ENCODE assay signal across 9 mouse cellular contexts in genomic region chr4:127612761-127613160, GRCm38 (mm10).
DNase-seq lines count a peak whose midpoint lies in the region; ATAC-seq and TF ChIP-seq lines count a peak whose summit lies in the region.
"Had no signal": no experiment of that assay in that cellular context is flagged by ENCODE, and none has a peak within 500 bp of the region (broad histone marks: within the 10 kb centered on the region; RNA-seq: fewer than 3 reads in every experiment).

No protein-coding gene starts in this region.

- H3K36me3 ChIP-seq in heart, embryonic 11.5 days (ENCODE audit: control insufficient read depth, insufficient read depth, low read length), result no peaks in the 10 kb centered on the region
- H3K36me3 ChIP-seq in midbrain, embryonic 10.5 days, result no peaks in the 10 kb centered on the region
- H3K36me3 ChIP-seq in midbrain, embryonic 14.5 days (ENCODE audit: control insufficient read depth, insufficient read depth, low read length), result no peaks in the 10 kb centered on the region
- H3K36me3 ChIP-seq in hindbrain, embryonic 16.5 days (ENCODE audit: control insufficient read depth, insufficient read depth, low read length), result no peaks in the 10 kb centered on the region
- H3K36me3 ChIP-seq: G1E had no signal

- peak; percentile 17; the same call in 1 of the 2 replicates for TF ChIP-seq CTCF in brain, embryonic 14.5 days (IDR thresholded peaks at IDR 0.05; ENCODE audit: borderline replicate concordance, extremely low read depth, insufficient read depth, insufficient read length)

- ATAC-seq in heart, embryonic 11.5 days (replicated peaks; ENCODE audit: insufficient number of reproducible peaks, low FRiP score, low TSS enrichment), result no peak
- no peak for ATAC-seq in midbrain, embryonic 14.5 days (ENCODE audit: low FRiP score, low TSS enrichment)
- ATAC-seq in erythroid progenitor cell, adult 5-6 weeks (replicated peaks; ENCODE audit: low FRiP score, poor library complexity, severe bottlenecking), result no peak
- ATAC-seq in hindbrain, embryonic 16.5 days, result no peak

- no peak overlapping the region for H3K4me2 ChIP-seq in heart, embryonic 11.5 days
- no peak overlapping the region for H3K4me2 ChIP-seq in midbrain, embryonic 14.5 days (ENCODE audit: low read length)
- H3K4me2 ChIP-seq in hindbrain, embryonic 16.5 days (ENCODE audit: low read length), result no peak overlapping the region

- no peak for TF ChIP-seq POLR2A in brain, embryonic 14.5 days (IDR thresholded peaks at IDR 0.05; ENCODE audit: borderline replicate concordance, extremely low read depth, insufficient read depth, insufficient read length, poor library complexity, severe bottlenecking)

- no peaks in the 10 kb centered on the region for H3K9me3 ChIP-seq in heart, embryonic 11.5 days (replicated peaks; ENCODE audit: control insufficient read depth, low read length)
- H3K9me3 ChIP-seq in midbrain, embryonic 10.5 days (replicated peaks), result no peaks in the 10 kb centered on the region
- no peaks in the 10 kb centered on the region for H3K9me3 ChIP-seq in midbrain, embryonic 14.5 days (ENCODE audit: control insufficient read depth, low read length)
- H3K9me3 ChIP-seq in hindbrain, embryonic 16.5 days (ENCODE audit: control insufficient read depth, low read length), result no peaks in the 10 kb centered on the region

- H3K27ac ChIP-seq in heart, embryonic 11.5 days (ENCODE audit: low read depth, low read length), result no peak overlapping the region
- no peak overlapping the region for H3K27ac ChIP-seq in midbrain, embryonic 10.5 days (replicated peaks)
- H3K27ac ChIP-seq in midbrain, embryonic 14.5 days (replicated peaks; ENCODE audit: low read depth, low read length), result no peak overlapping the region
- no peak overlapping the region for H3K27ac ChIP-seq in hindbrain, embryonic 16.5 days (ENCODE audit: low read depth, low read length)

- WGBS in heart, embryonic 11.5 days (ENCODE audit: insufficient replicate concordance), result 48% methylated on average over 8 of the region's 8 CpGs
- WGBS in midbrain, embryonic 10.5 days, result 55% methylated on average over 8 of the region's 8 CpGs
- WGBS in midbrain, embryonic 14.5 days, result 56% methylated on average over 8 of the region's 8 CpGs
- WGBS in hindbrain, embryonic 16.5 days, result 52% methylated on average over 8 of the region's 8 CpGs

- no peaks in the 10 kb centered on the region for H3K4me1 ChIP-seq in heart, embryonic 11.5 days (ENCODE audit: control insufficient read depth, insufficient read depth, low read length)
- no peaks in the 10 kb centered on the region for H3K4me1 ChIP-seq in midbrain, embryonic 10.5 days
- no peaks in the 10 kb centered on the region for H3K4me1 ChIP-seq in midbrain, embryonic 14.5 days (ENCODE audit: control insufficient read depth, insufficient read depth, low read length)
- H3K4me1 ChIP-seq in hindbrain, embryonic 16.5 days (ENCODE audit: control insufficient read depth, insufficient read depth, low read depth, low read length), result no peaks in the 10 kb centered on the region

- no peak overlapping the region for H3K9ac ChIP-seq in heart, embryonic 11.5 days (ENCODE audit: low read depth, low read length)
- H3K9ac ChIP-seq in midbrain, embryonic 14.5 days (replicated peaks; ENCODE audit: low read length), result no peak overlapping the region
- no peak overlapping the region for H3K9ac ChIP-seq in hindbrain, embryonic 16.5 days (ENCODE audit: low read depth, low read length)

- H3K4me3 ChIP-seq in heart, embryonic 11.5 days (ENCODE audit: low read depth, low read length), result no peak overlapping the region
- H3K4me3 ChIP-seq in midbrain, embryonic 10.5 days, result no peak overlapping the region
- no peak overlapping the region for H3K4me3 ChIP-seq in midbrain, embryonic 14.5 days (replicated peaks; ENCODE audit: low read depth, low read length)
- no peak overlapping the region for H3K4me3 ChIP-seq in hindbrain, embryonic 16.5 days (ENCODE audit: low read length)

- no peaks in the 10 kb centered on the region for H3K27me3 ChIP-seq in heart, embryonic 11.5 days (ENCODE audit: control insufficient read depth, insufficient read depth, low read length)
- H3K27me3 ChIP-seq in midbrain, embryonic 10.5 days (ENCODE audit: low read depth, poor library complexity, severe bottlenecking), result no peaks in the 10 kb centered on the region
- H3K27me3 ChIP-seq in midbrain, embryonic 14.5 days (ENCODE audit: control insufficient read depth, insufficient read depth, low read length), result no peaks in the 10 kb centered on the region
- no peaks in the 10 kb centered on the region for H3K27me3 ChIP-seq in hindbrain, embryonic 16.5 days (replicated peaks; ENCODE audit: control insufficient read depth, insufficient read depth, low read length)

- peak; percentile 6 to 59 for DNase-seq in heart, adult 18-20 months
- peak; percentile 26 for DNase-seq in midbrain, embryonic 10.5 days (ENCODE audit: low spot score)
- DNase-seq in midbrain, embryonic 14.5 days, result no peak
- no peak for DNase-seq in brain, embryonic 14.5 days (ENCODE audit: low read depth)
- peak; percentile 33 for DNase-seq in kidney, postnatal 10 days

Comparison
In these comparisons a context has a peak if more than half of its experiments do, and no peak if none do; other contexts are left out.
1. DNase-seq: peak in heart, adult 18-20 months (2 of 2), midbrain, embryonic 10.5 days (single experiment) and kidney, postnatal 10 days (single experiment); none in midbrain, embryonic 14.5 days (single experiment) and brain, embryonic 14.5 days (single experiment).